Mouse (Mus musculus) lung, postnatal 36 days (tissue): ENCODE results near the gene Megf9.
A peak's percentile ranks its signal among the peaks of the same experiment; 100 is the strongest.

Experiments used
- DNase-seq: peaks from one replicate; pipeline ENCODE4 v3.0.0; 2022; ENCODE audit warnings: mixed read lengths

Gene Megf9

GRCm38 (mm10) chr4:70409994-70410721 lies 124.6 kb downstream of the Megf9 start, which contains the start of gene Cdk5rap2:
Gene Cdk5rap2, minus strand, starts transcription at chr4:70410443.
- DNase-seq: peak; percentile 98

- DNase-seq: no peak
These were observed 125.3 kb downstream of the Megf9 start for GRCm38 (mm10) chr4:70409456-70409855.

- peak; percentile 9 for DNase-seq
These were observed 132.5 kb downstream of the Megf9 start for GRCm38 (mm10) chr4:70402109-70402819.

GRCm38 (mm10) chr4:70399476-70399875 lies 135.3 kb downstream of the Megf9 start:
- DNase-seq: no peak

GRCm38 (mm10) chr4:70399074-70399473 lies 135.7 kb downstream of the Megf9 start:
- no peak for DNase-seq

- no peak for DNase-seq
These were observed 136.7 kb downstream of the Megf9 start for GRCm38 (mm10) chr4:70398088-70398487.

GRCm38 (mm10) chr4:70396701-70397100 lies 138.1 kb downstream of the Megf9 start:
- no peak for DNase-seq

- DNase-seq: peak; percentile 21
These were observed 140.1 kb downstream of the Megf9 start for GRCm38 (mm10) chr4:70394736-70395135.

- DNase-seq: peak; percentile 12
These were observed 142.9 kb downstream of the Megf9 start for GRCm38 (mm10) chr4:70391760-70392372.

- no peak for DNase-seq
These were observed 143.7 kb downstream of the Megf9 start for GRCm38 (mm10) chr4:70391073-70391472.

- no peak for DNase-seq
These were observed 148.6 kb downstream of the Megf9 start for GRCm38 (mm10) chr4:70386206-70386605.

GRCm38 (mm10) chr4:70377359-70377758 lies 157.4 kb downstream of the Megf9 start:
- no peak for DNase-seq
